Mouse (Mus musculus) mature B cell (primary cell): ENCODE data around the gene Atg9b.
"Not testable (repeated sequence)": the region's sequence is repeated elsewhere in the genome, so short reads cannot be mapped to it uniquely, and the experiment has no call there.

Experiments
- in situ Hi-C: fragments of 300-500 bp; cut with MboI; formaldehyde crosslinking; loops from 2 replicates; pipeline ENCODE4 v1.14.3; 2019

Gene Atg9b

GRCm38 (mm10) chr5:24404594-24405360 lies 12.8 kb upstream of the Atg9b start:
- in situ Hi-C loops, result no loop called here

GRCm38 (mm10) chr5:24401969-24402368 lies 10.0 kb upstream of the Atg9b start:
- in situ Hi-C loops, result no loop called here

- in situ Hi-C loops, result no loop called here
These were observed 9.1 kb upstream of the Atg9b start for GRCm38 (mm10) chr5:24400911-24401605.

- in situ Hi-C loops, result no loop called here
These were observed 8.4 kb upstream of the Atg9b start for GRCm38 (mm10) chr5:24400362-24400761.

GRCm38 (mm10) chr5:24399686-24400085 lies 7.7 kb upstream of the Atg9b start:
- in situ Hi-C loops, result no loop called here

- in situ Hi-C loops, result not testable (repeated sequence)
These were observed 4.3 kb upstream of the Atg9b start for GRCm38 (mm10) chr5:24396254-24396653.

- in situ Hi-C loops, result no loop called here
These were observed 2.4 kb upstream of the Atg9b start for GRCm38 (mm10) chr5:24394165-24394894.

GRCm38 (mm10) chr5:24393392-24393997 lies 1.6 kb upstream of the Atg9b start, which contains the start of gene Abcb8:
Gene Abcb8, plus strand, starts transcription at chr5:24393663.
- in situ Hi-C loops, result no loop called here

- in situ Hi-C loops, result no loop called here
These were observed 781 bp upstream of the Atg9b start for GRCm38 (mm10) chr5:24392724-24393123.

GRCm38 (mm10) chr5:24389658-24390020 lies 2.3 kb downstream of the Atg9b start:
- in situ Hi-C loops, result no loop called here

GRCm38 (mm10) chr5:24389011-24389657 lies 2.8 kb downstream of the Atg9b start:
- in situ Hi-C loops, result no loop called here

GRCm38 (mm10) chr5:24388246-24388915 lies 3.6 kb downstream of the Atg9b start:
- in situ Hi-C loops, result no loop called here

- in situ Hi-C loops, result no loop called here
These were observed 4.4 kb downstream of the Atg9b start for GRCm38 (mm10) chr5:24387264-24388241.

GRCm38 (mm10) chr5:24385887-24386550 lies 5.9 kb downstream of the Atg9b start:
- in situ Hi-C loops, result no loop called here

GRCm38 (mm10) chr5:24385374-24385773 lies 6.6 kb downstream of the Atg9b start:
- in situ Hi-C loops, result no loop called here

GRCm38 (mm10) chr5:24384407-24384806 lies 7.5 kb downstream of the Atg9b start:
- in situ Hi-C loops, result no loop called here

GRCm38 (mm10) chr5:24383026-24383859 lies 8.7 kb downstream of the Atg9b start:
- in situ Hi-C loops, result no loop called here

GRCm38 (mm10) chr5:24381988-24382387 lies 10.0 kb downstream of the Atg9b start:
- in situ Hi-C loops, result no loop called here
